Mouse (Mus musculus) small intestine, adult 2 months (tissue): ENCODE results near the gene Cxcr3. TPM values are rescaled to one million over a fixed set of nuclear protein-coding genes. Genes with fewer than 3 reads are reported as not detected.

ENCODE experiments used
- H3K27ac ChIP-seq: fragments of 200-500 bp; 2 replicates; pipeline ENCODE4 v1.5.1; 2012; ENCODE audit warnings: low read depth, low read length, control low read depth, inconsistent platforms; ENCODE audit not compliant: insufficient read depth
- H3K27me3 ChIP-seq: fragments of 200-500 bp; 2 replicates; pipeline ENCODE4 v1.6.1; 2012; ENCODE audit warnings: mild to moderate bottlenecking, moderate library complexity, low read length, inconsistent platforms; ENCODE audit not compliant: control insufficient read depth, insufficient read depth
- H3K36me3 ChIP-seq: fragments of 200-500 bp; 2 replicates; pipeline ENCODE4 v1.6.1; 2012; ENCODE audit warnings: mild to moderate bottlenecking, low read length, control low read depth, inconsistent platforms; ENCODE audit not compliant: control insufficient read depth, insufficient read depth
- H3K4me1 ChIP-seq: fragments of 200-500 bp; 2 replicates; pipeline ENCODE4 v1.6.1; 2012; ENCODE audit warnings: low read length, inconsistent platforms, mixed read lengths; ENCODE audit not compliant: control insufficient read depth, insufficient read depth, insufficient read length
- H3K4me3 ChIP-seq: fragments of 200-500 bp; 2 replicates; pipeline ENCODE4 v1.5.1; 2012; ENCODE audit warnings: low read depth, mild to moderate bottlenecking, control low read depth, inconsistent platforms, low read length, moderate library complexity
- CTCF ChIP-seq: fragments of 200-500 bp; IDR thresholded peaks from 2 replicates; pipeline ENCODE4 v1.5.1; 2012; ENCODE audit warnings: low read depth, mild to moderate bottlenecking, control low read depth, inconsistent platforms, low read length, moderate library complexity, mixed read lengths; ENCODE audit not compliant: insufficient replicate concordance, insufficient read length; ENCODE audit errors: extremely low read depth
- POLR2A ChIP-seq: fragments of 200-500 bp; IDR thresholded peaks from 2 replicates; pipeline ENCODE4 v1.6.1; 2012; ENCODE audit warnings: low read depth, mild to moderate bottlenecking, control low read depth, inconsistent platforms, low read length, moderate library complexity
- WGBS: fragments of 180-500 bp; shearing (Covaris S2); methylation state at CpG from one replicate; pipeline ENCODE4 v1.1.7; 2018; 5-methylcytosine and 5-hydroxymethylcytosine counted together
- polyA plus RNA-seq: library from polyadenylated mRNA; depleted of rRNA; stranded (reverse); fragments of >200 nt; gene quantifications from 2 replicates; pipeline ENCODE4 v1.2.3, GENCODE M21; 2012

Cxcr3 gene
- polyA plus RNA-seq, 1 experiment, result 7.4 TPM

DNA sequence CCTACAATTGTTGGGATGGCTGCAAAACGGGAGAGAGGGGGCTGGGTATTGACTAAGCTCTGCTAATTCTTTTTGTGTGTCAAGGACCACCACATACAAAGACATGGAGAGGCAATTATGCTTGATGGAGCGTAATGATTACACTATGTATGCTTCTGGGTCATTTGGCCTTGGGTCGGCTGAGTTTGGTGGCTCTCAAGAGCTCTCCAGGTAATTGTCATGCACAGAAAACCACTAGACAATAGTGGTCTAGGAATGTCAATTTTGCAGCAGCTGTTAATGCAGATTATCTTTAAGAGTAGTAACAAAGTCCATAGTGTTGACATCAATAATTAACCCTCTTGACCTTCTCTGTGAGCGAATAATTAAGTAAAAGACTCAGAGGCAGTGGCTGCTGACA is 16.1 kb upstream of the Cxcr3 start:
- WGBS, result 53% methylated on average over 4 of the region's 4 CpGs
- H3K27ac ChIP-seq, result no peak overlapping the region
- TF ChIP-seq CTCF (no peak), POLR2A (no peak)
- H3K36me3 ChIP-seq, result no peaks in the 10 kb centered on the region
- no peaks in the 10 kb centered on the region for H3K27me3 ChIP-seq
- H3K4me1 ChIP-seq, result no peaks in the 10 kb centered on the region
- no peak overlapping the region for H3K4me3 ChIP-seq

GRCm38 (mm10) chrX:101741064-101741433 is 7.0 kb upstream of the Cxcr3 start:
- no peak overlapping the region for H3K4me3 ChIP-seq
- H3K27me3 ChIP-seq, result no peaks in the 10 kb centered on the region
- TF ChIP-seq CTCF, result no peak
- TF ChIP-seq POLR2A, result no peak
- no peaks in the 10 kb centered on the region for H3K4me1 ChIP-seq
- no peaks in the 10 kb centered on the region for H3K36me3 ChIP-seq
- WGBS, result 83% methylated on average over 2 of the region's 2 CpGs
- H3K27ac ChIP-seq, result no peak overlapping the region

DNA sequence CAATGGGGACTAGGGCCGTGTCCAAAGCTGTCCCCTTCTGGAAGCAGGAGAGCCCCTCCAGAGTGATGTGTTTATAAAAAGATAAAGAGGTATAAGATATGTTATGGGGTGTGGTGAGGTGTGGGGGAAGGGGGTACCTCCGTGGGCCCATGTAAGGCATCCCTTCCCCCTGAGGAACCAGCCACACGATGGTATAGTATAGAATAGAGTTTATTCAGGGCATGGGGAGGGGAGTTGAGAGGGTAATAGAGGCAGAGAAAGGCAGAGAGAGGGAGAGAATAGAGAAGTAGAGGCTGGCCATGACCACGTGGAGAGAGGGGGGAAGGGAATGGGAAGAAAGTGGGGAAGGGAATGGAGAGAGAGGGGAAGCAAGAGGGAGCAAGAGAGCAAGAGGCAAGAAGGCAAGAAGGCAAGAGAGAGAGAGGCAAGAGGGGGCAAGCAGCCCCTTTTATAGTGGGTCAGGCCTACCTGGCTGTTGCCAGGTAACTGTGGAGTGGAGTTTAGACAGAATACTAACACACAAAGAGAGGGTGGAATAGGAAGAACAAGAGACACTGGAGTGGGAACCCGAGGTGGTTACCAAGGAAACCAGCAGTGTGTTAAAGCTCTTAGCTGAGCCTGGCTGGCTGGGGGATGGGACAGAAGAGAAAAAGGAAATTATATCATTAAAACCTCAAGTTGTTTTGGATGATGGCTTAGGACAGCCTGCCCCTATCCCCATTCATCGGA is 6.4 kb upstream of the Cxcr3 start:
- 50% methylated on average over 6 of the region's 6 CpGs for WGBS
- H3K27me3 ChIP-seq, result no peaks in the 10 kb centered on the region
- H3K4me3 ChIP-seq, result no peak overlapping the region
- H3K36me3 ChIP-seq, result no peaks in the 10 kb centered on the region
- no peaks in the 10 kb centered on the region for H3K4me1 ChIP-seq
- no peak for TF ChIP-seq POLR2A
- no peak for TF ChIP-seq CTCF
- H3K27ac ChIP-seq, result no peak overlapping the region

DNA sequence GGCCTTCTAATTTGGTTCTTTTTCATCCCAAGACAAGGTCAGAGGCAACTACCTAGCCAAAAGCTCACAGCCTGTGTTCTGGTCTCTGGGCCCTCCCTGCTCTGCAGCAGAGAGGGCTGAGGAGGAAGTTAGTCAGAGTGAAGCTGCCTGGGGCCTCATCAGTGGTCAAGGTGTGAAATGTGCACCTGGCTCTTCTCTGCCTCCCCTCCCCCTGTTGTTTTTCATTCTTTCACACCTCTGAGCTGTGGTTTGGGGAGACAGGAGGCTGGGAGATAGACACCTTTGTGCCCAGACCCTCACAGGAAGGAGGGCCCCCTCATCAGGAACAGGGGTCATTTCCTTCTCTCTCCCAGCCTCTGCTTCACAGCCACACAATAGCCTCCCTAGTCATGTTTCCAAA is 3.1 kb upstream of the Cxcr3 start:
- H3K4me1 ChIP-seq, result peaks cover 5% of the 10 kb centered on the region; the same call in 1 of the 2 replicates
- TF ChIP-seq POLR2A (no peak), CTCF (no peak)
- no peaks in the 10 kb centered on the region for H3K36me3 ChIP-seq
- H3K4me3 ChIP-seq, result no peak overlapping the region
- peak overlapping the region; percentile 55 for H3K27ac ChIP-seq
- no peaks in the 10 kb centered on the region for H3K27me3 ChIP-seq

DNA sequence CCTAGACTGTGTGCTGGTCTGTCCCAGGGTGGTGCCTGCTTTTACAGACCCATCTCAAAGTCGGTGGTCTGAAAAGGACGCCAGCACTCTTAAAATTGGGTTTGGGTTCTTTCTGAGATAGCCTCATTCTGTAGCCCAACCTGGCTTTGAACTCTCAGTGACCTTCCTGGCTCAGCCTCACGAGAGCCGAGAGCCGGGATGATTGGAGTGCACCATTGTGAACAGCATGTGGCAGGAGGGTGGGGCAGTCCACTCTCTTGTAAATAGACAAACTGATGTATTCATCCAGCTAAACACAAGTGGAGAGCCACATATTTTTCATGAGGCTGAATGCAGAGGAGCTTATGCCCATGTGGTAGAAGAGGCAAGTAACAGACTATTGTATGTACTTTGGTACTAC is 912 bp upstream of the Cxcr3 start:
- no peaks in the 10 kb centered on the region for H3K36me3 ChIP-seq
- TF ChIP-seq CTCF (no peak), POLR2A (no peak)
- H3K4me3 ChIP-seq, result 0 out of 2 replicates have a peak overlapping the region, but pooled peaks have one; percentile 13
- no peaks in the 10 kb centered on the region for H3K27me3 ChIP-seq
- 51% methylated on average over 5 of the region's 5 CpGs for WGBS
- H3K4me1 ChIP-seq, result peaks cover 6% of the 10 kb centered on the region; the same call in 1 of the 2 replicates
- no peak overlapping the region for H3K27ac ChIP-seq

DNA sequence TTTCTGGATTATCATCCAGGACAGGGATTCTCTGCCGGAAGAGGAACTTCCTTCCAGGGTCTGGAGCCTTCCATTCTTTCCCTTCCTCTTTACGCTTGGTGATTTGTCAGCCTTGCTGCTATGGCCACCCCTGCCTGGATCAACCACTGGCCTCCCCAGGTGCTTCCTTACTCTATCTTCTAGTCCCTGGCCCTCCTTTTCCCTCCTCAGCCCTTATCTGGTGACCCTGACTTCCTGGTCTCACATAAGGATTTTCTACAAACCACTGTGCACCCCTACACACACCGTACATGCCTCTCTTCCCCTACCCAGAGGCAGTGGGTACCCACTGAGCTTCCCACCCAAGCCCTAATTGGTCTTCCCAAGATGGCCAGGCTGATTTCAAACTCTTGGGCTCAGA is 781 bp downstream of the Cxcr3 start:
- peaks cover 6% of the 10 kb centered on the region; the same call in 1 of the 2 replicates for H3K4me1 ChIP-seq
- TF ChIP-seq POLR2A (no peak), CTCF (no peak)
- peak overlapping the region; percentile 33; the same call in 1 of the 2 replicates for H3K4me3 ChIP-seq
- no peaks in the 10 kb centered on the region for H3K27me3 ChIP-seq
- WGBS, result 75% methylated on average over 3 of the region's 3 CpGs
- H3K36me3 ChIP-seq, result no peaks in the 10 kb centered on the region
- H3K27ac ChIP-seq, result peak overlapping the region; percentile 35

DNA sequence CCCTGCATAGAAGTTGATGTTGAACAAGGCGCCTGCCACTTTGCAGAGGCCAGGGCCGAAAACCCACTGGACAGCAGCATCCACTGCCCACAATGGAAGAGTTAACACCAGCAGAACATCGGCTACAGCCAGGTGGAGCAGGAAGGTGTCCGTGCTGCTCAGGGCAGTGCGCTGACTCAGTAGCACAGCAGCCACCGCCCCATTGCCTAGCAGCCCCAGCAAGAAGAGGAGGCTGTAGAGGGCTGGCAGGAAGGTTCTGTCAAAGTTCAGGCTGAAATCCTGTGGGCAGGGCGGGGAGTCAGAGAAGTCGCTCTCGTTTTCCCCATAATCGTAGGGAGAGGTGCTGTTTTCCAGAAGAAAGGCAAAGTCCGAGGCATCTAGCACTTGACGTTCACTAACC is 1.4 kb downstream of the Cxcr3 start:
- no peak overlapping the region for H3K27ac ChIP-seq
- H3K36me3 ChIP-seq, result no peaks in the 10 kb centered on the region
- no peaks in the 10 kb centered on the region for H3K27me3 ChIP-seq
- peaks cover 6% of the 10 kb centered on the region; the same call in 1 of the 2 replicates for H3K4me1 ChIP-seq
- 52% methylated on average over 12 of the region's 12 CpGs for WGBS
- TF ChIP-seq CTCF (no peak), POLR2A (no peak)
- H3K4me3 ChIP-seq, result peak overlapping the region; percentile 20
